Mouse (Mus musculus) hindbrain, embryonic 13.5 days (tissue): Measurements from ENCODE around the gene Hipk3. TPM values are rescaled to one million over a fixed set of nuclear protein-coding genes. Genes with fewer than 3 reads are reported as not detected.

ENCODE experiments used
- ATAC-seq: fragments of 200-750 bp; cut with Nextera tagmentation; 2 replicates; pipeline ENCODE4 v1.8.0; 2017; ENCODE audit warnings: moderate TSS enrichment; ENCODE audit not compliant: low FRiP score
- H3K27ac ChIP-seq: fragments of 300-500 bp; sonication (generic); 2 replicates; pipeline ENCODE4 v1.5.1; 2015; ENCODE audit warnings: inconsistent platforms, mild to moderate bottlenecking, moderate library complexity
- H3K27me3 ChIP-seq: fragments of 300-500 bp; sonication (generic); 2 replicates; pipeline ENCODE4 v1.6.1; 2015; ENCODE audit warnings: mild to moderate bottlenecking, inconsistent platforms
- H3K36me3 ChIP-seq: fragments of 300-500 bp; sonication (generic); 2 replicates; pipeline ENCODE4 v1.6.1; 2015; ENCODE audit warnings: mild to moderate bottlenecking, inconsistent platforms
- H3K4me1 ChIP-seq: fragments of 300-500 bp; sonication (generic); replicated peaks from 2 replicates; pipeline ENCODE4 v1.6.1; 2015; ENCODE audit warnings: inconsistent platforms
- H3K4me2 ChIP-seq: fragments of 300-500 bp; sonication (generic); 2 replicates; pipeline ENCODE4 v1.6.1; 2015; ENCODE audit warnings: inconsistent platforms, mild to moderate bottlenecking, moderate library complexity
- H3K4me3 ChIP-seq: fragments of 300-500 bp; sonication (generic); 2 replicates; pipeline ENCODE4 v1.5.1; 2015; ENCODE audit warnings: mild to moderate bottlenecking, inconsistent platforms
- H3K9ac ChIP-seq: fragments of 300-500 bp; sonication (generic); 2 replicates; pipeline ENCODE4 v1.6.1; 2015; ENCODE audit warnings: mild to moderate bottlenecking, inconsistent platforms
- H3K9me3 ChIP-seq: fragments of 300-500 bp; sonication (generic); 2 replicates; pipeline ENCODE4 v1.6.1; 2016; ENCODE audit warnings: inconsistent platforms
- WGBS: fragments of 180-500 bp; shearing (Covaris S2); methylation state at CpG from one replicate; pipeline ENCODE4 v1.1.7; 2015; 5-methylcytosine and 5-hydroxymethylcytosine counted together
- polyA plus RNA-seq: library from polyadenylated mRNA; unstranded; fragments of >200 nt; fragmentation: Nextera tagmentation; extraction: Ambion mirVana; gene quantifications from 2 replicates; pipeline ENCODE4 v1.2.1, GENCODE M21; 2015

The Hipk3 gene
- polyA plus RNA-seq, 1 experiment from 2014 or later = 6.6 TPM

DNA sequence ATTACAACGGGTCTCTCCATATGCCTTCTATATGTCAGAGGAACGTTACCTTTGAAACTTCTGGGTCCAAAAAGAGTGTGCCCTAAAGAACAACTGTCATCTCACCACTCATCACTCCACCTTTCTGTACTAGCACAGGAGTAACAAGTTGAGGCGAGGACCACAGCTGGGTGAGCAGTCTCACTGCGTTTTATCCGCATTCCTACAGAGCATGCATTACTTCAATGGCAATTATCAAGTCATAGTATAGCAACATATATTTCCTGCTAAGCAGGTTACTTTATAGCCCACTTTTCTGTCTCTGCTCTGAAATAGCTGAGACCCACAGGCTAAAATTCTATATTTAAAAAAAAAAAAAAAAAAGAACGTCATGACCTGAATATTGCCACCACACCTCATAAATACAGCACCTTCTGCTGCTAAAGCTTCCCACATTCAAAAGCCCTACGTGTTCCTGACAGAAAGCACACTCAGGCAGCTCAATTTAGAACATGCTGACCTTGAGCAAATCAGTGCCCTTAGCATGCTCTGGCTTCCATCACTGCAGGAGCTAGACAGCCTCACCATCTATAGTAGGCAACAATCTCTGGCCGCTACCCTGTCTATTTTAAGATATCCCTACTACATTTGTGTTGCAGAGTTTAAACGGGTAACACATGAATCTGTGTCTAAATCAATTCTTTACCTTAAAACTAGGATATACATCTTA lies 27.2 kb downstream of the Hipk3 start:
- Histone ChIP-seq H3K4me2 (no peak overlapping the region), H3K27ac (no peak overlapping the region), H3K9me3 (no peaks in the 10 kb centered on the region), H3K36me3 (peaks cover 9% of the 10 kb centered on the region), H3K4me3 (no peak overlapping the region), H3K4me1 (0 out of 2 replicates have a peak, but pooled peaks cover 9% of the 10 kb centered on the region), H3K9ac (no peak overlapping the region), H3K27me3 (no peaks in the 10 kb centered on the region)
- WGBS = 85% methylated on average over 9 of the region's 9 CpGs
- ATAC-seq = no peak

DNA sequence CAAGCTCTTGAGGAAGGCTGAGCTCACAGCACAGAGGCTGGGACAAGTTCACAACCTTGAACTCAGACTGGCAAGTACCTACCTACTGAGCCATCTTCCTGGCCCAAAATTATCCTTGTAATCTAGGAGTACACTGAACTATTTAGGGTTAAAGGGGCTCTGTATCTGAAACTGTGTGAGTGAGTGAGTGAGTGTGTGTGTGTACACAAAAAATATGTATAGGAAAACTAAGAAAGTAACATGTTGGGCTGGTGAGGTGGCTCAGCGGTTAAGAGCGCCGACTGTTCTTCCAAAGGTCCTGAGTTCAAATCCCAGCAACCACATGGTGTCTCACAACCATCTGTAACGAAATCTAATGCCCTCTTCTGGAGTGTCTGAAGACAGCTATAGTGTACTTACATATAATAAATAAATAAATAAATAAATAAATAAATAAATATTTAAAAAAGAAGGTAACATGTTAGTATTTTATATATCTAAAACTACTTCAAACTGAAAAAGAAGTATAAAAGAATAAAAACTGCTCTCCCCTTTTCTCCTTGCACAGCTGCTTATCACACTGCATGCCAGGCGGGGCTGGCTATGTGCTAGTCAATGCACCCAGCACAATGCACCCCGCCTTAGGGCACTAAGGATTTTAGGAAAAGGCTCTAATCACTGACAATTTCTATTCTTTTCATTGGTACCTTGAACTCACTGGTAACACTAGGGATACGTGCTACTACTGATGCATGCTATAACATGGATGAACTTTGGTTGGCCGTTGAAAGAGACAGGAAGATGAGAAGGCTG lies 28.4 kb downstream of the Hipk3 start:
- no peaks in the 10 kb centered on the region for H3K27me3 ChIP-seq
- 0 out of 2 replicates have a peak, but pooled peaks cover 7% of the 10 kb centered on the region for H3K4me1 ChIP-seq
- H3K36me3 ChIP-seq = peaks cover 3% of the 10 kb centered on the region
- no peak for ATAC-seq
- no peak overlapping the region for H3K9ac ChIP-seq
- H3K4me2 ChIP-seq = no peak overlapping the region
- H3K27ac ChIP-seq = no peak overlapping the region
- no peaks in the 10 kb centered on the region for H3K9me3 ChIP-seq
- 95% methylated on average over 8 of the region's 8 CpGs for WGBS
- no peak overlapping the region for H3K4me3 ChIP-seq

DNA sequence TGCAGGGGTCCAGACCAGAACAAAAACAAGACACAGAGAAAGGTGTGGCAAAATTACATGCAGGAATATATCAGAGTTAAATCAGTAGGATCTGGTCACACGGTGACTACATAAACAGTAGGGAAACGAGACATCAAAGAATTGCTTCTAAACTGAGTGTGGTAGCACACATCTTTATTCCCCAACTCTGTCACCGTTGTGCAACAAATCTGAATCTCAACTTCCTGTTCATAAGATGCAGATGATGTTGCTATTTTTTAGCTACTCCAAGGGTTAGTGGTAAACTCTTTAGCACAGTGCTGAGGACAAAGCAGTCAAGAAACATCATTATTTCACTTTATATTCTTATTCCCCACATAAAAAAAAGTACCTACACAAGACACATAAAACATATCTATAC lies 34.2 kb downstream of the Hipk3 start:
- H3K4me2 ChIP-seq = no peak overlapping the region
- H3K4me3 ChIP-seq = no peak overlapping the region
- H3K9ac ChIP-seq = no peak overlapping the region
- no peaks in the 10 kb centered on the region for H3K27me3 ChIP-seq
- H3K4me1 ChIP-seq = 0 out of 2 replicates have a peak, but pooled peaks cover 13% of the 10 kb centered on the region
- H3K36me3 ChIP-seq = no peaks in the 10 kb centered on the region
- no peaks in the 10 kb centered on the region for H3K9me3 ChIP-seq
- WGBS = 77% methylated on average over 3 of the region's 3 CpGs
- ATAC-seq = no peak
- no peak overlapping the region for H3K27ac ChIP-seq

DNA sequence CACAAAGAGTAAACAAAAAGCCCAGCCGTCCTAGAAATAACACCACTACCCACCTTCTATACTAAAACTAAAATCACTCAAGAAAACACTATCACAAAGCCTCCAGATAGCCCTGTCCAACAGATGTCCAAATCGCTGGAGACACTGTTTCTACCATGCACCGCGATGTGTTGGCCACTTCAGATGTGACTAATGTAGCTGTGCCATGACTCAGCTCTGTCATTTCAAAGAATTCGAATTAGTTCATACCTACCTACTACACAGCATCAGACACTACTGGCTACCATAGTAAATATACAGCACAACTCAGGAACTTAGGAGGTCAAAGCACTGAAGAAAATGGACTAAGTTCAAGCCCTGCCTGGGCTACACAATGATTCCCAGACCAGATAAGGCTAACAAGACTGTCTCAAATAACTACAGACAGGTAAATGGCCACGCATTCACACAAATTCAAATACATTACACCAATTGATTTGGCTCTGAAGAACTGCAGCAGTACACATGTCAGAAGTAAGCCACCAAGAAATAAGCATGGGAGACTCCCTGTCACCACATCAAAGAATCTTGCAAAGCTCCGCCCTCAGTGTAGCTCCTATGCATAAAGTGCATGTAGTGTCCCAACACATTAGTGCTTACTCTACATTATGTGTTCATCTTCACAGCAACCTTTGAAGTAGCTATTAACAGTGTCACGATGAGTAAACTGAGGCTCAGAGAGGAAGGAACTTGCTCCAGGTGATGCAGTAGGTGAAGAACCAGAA lies 35.5 kb downstream of the Hipk3 start:
- Histone ChIP-seq H3K27ac (no peak overlapping the region), H3K4me3 (no peak overlapping the region), H3K4me2 (no peak overlapping the region), H3K27me3 (no peaks in the 10 kb centered on the region), H3K9ac (no peak overlapping the region), H3K36me3 (no peaks in the 10 kb centered on the region), H3K9me3 (no peaks in the 10 kb centered on the region), H3K4me1 (0 out of 2 replicates have a peak, but pooled peaks cover 13% of the 10 kb centered on the region)
- WGBS = 92% methylated on average over 8 of the region's 8 CpGs
- no peak for ATAC-seq

DNA sequence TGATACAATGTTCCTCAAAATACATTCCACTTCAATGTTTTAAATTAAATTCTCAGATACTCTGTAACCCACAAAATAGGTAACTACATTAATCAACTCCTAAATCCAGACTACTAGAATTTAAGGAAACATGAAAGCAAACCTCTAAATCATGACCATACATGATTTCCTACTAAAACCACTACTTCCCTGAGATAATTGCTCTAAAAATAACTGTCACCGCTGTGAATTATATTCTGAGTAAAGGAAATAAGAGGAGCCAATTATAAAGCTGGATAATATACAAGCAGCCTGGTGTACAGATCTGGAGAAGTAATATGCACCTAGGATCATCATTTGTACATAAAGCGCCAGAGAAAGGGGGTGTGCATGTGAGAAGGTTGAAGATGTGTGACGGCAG lies 37.1 kb downstream of the Hipk3 start:
- WGBS = 91% methylated on average over 3 of the region's 3 CpGs
- 0 out of 2 replicates have a peak, but pooled peaks cover 13% of the 10 kb centered on the region for H3K4me1 ChIP-seq

DNA sequence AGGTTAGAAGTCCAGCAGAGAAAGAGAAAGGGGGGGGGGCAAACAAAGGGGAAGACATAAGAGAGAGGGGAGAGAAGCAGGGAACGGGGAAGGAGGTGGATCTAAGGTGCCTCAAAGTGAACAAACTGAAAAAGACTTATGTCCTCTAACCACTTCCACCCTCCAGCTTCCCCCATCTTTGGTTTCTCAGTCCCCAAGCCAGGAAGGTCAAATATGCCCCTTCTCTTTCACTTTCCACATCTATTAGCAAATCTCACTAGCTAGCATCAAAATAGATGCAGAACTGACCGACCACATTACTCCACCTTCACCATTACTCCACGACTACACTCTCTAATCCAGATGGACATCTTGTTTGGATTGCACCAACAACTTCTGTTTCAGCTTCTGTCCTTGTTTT lies 43.6 kb downstream of the Hipk3 start:
- H3K36me3 ChIP-seq = no peaks in the 10 kb centered on the region
- no peaks in the 10 kb centered on the region for H3K9me3 ChIP-seq
- no peak for ATAC-seq
- no peak overlapping the region for H3K4me2 ChIP-seq
- no peak overlapping the region for H3K4me3 ChIP-seq
- H3K9ac ChIP-seq = no peak overlapping the region
- H3K27me3 ChIP-seq = no peaks in the 10 kb centered on the region
- 0 out of 2 replicates have a peak, but pooled peaks cover 3% of the 10 kb centered on the region for H3K4me1 ChIP-seq
- H3K27ac ChIP-seq = no peak overlapping the region
- 79% methylated on average over 3 of the region's 3 CpGs for WGBS

More for the DNA sequence above, 37.1 kb downstream of the Hipk3 start:
- Histone ChIP-seq H3K4me3 (no peak overlapping the region), H3K9me3 (no peaks in the 10 kb centered on the region), H3K27me3 (no peaks in the 10 kb centered on the region), H3K4me2 (no peak overlapping the region), H3K9ac (no peak overlapping the region), H3K27ac (no peak overlapping the region), H3K36me3 (no peaks in the 10 kb centered on the region)
- no peak for ATAC-seq

DNA sequence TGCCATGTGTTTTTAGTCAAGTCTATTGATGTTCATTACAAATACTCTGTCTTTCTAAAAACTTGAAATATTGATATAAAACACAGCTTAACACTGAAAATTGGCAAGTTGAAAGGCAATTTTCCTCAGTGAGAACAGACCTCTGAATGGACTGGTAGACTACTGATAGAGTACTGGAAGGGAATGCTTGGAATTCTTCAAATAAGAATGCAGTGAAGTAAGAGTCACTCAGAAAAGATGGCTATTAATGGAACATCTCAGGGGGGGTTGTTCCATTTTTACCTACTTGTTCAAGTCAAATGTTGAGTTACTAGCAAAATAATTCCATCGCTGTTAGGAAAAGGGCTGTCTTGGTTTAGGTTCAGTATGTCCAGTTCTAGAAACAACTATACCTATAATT lies 45.1 kb downstream of the Hipk3 start:
- Histone ChIP-seq H3K4me2 (no peak overlapping the region), H3K36me3 (no peaks in the 10 kb centered on the region), H3K4me3 (no peak overlapping the region), H3K9me3 (no peaks in the 10 kb centered on the region), H3K27me3 (no peaks in the 10 kb centered on the region), H3K27ac (no peak overlapping the region), H3K4me1 (0 out of 2 replicates have a peak, but pooled peaks cover 3% of the 10 kb centered on the region), H3K9ac (no peak overlapping the region)
- no peak for ATAC-seq
- WGBS = 98% methylated on average over 1 of the region's 1 CpGs

DNA sequence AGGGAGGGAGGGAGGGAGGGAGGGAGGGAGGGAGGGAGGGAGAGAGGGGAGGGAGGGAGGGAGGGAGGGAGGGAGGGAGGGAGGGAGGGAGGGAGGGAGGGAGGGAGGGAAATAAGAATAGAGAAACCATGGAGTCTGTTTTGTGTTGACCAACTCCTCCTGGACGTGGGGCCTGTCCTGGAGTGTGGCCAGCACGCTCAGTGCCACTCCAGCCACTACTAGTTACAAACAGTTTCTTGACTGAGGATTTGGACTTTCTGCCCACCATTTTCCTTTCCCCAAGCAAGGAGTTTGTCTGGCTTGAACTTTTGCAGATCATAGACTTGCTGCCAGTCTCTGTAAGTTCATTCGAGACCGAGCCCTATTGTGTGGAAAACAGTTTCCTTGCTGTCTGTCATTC lies 46.0 kb downstream of the Hipk3 start:
- H3K36me3 ChIP-seq = no peaks in the 10 kb centered on the region
- no peak overlapping the region for H3K4me3 ChIP-seq
- H3K4me2 ChIP-seq = no peak overlapping the region
- no peaks in the 10 kb centered on the region for H3K9me3 ChIP-seq
- H3K27me3 ChIP-seq = no peaks in the 10 kb centered on the region
- H3K9ac ChIP-seq = no peak overlapping the region
- no peak overlapping the region for H3K27ac ChIP-seq
- no peak for ATAC-seq
- WGBS = 83% methylated on average over 4 of the region's 4 CpGs
- 0 out of 2 replicates have a peak, but pooled peaks cover 3% of the 10 kb centered on the region for H3K4me1 ChIP-seq

DNA sequence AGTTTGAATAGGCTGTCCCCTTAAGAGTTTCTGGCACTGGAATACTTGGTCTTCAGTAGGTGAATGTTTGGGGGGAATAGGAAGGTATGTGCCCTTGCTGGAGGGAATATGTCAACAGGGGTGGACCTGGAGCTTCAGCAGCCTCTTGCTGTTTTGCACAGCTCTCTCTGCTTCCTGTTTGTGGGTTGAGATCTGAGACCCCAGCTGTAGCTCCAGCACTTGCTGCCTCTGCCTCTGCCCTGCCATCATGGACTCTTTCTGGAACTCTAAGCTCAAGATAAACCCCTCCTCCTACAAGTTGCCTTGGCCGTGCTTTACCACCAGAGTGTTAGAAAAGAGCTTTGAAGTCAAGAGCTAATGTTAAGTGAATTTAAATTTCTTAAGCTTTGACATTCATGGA lies 48.2 kb downstream of the Hipk3 start:
- Histone ChIP-seq H3K4me1 (no peaks in the 10 kb centered on the region), H3K27ac (no peak overlapping the region), H3K4me2 (no peak overlapping the region), H3K4me3 (no peak overlapping the region), H3K9me3 (no peaks in the 10 kb centered on the region), H3K36me3 (no peaks in the 10 kb centered on the region), H3K27me3 (no peaks in the 10 kb centered on the region), H3K9ac (no peak overlapping the region)
- WGBS = 76% methylated on average over 1 of the region's 1 CpGs
- no peak for ATAC-seq

DNA sequence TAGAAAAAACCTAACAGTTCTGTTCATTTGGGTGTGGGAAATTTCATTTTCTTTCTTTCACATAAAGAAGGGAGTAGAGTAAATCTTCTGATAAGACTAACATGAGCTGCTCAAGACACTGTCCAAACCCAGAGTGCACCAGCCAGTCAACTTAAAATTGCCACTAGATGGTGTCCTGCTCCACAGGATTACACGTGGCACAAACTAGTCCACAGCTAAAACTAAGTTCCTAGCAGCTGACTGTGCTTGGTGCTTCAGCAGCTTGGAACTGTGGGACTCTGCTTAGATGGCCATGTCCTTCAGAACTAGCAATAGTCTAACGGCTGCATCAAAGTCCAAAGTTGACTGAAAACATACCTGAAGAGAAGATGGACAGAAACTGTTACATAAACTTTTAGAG lies 49.5 kb downstream of the Hipk3 start:
- WGBS = 42% methylated on average over 2 of the region's 2 CpGs
- Histone ChIP-seq H3K9me3 (no peaks in the 10 kb centered on the region), H3K27ac (no peak overlapping the region)

DNA sequence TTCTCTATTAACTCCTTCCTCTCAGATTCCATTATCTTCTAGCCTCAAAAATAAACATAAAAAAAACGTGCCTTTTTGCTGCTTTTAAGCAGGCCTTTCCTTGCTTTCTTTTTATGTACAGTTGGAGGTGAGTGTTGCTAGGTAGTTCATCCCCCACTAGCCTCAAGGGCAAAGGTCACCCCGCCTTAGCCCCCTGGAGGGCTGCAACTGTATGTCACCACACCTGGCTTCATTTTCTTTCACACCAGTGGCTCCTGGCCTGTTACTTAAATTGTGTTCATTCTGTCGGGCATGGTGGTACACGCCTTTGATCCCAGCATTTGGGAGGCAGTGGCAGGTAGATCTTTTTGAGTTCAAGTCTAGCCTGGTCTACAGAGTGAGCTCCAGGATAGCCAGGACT lies 51.9 kb downstream of the Hipk3 start:
- Histone ChIP-seq H3K4me2 (no peak overlapping the region), H3K36me3 (peaks cover 22% of the 10 kb centered on the region), H3K27ac (no peak overlapping the region), H3K27me3 (no peaks in the 10 kb centered on the region), H3K9ac (no peak overlapping the region), H3K9me3 (no peaks in the 10 kb centered on the region), H3K4me3 (no peak overlapping the region), H3K4me1 (no peaks in the 10 kb centered on the region)
- WGBS = 77% methylated on average over 4 of the region's 4 CpGs
- ATAC-seq = no peak

More for the DNA sequence above, 49.5 kb downstream of the Hipk3 start:
- H3K4me1 ChIP-seq = no peaks in the 10 kb centered on the region
- no peak overlapping the region for H3K4me2 ChIP-seq
- H3K4me3 ChIP-seq = no peak overlapping the region
- no peak overlapping the region for H3K9ac ChIP-seq
- H3K27me3 ChIP-seq = no peaks in the 10 kb centered on the region
- ATAC-seq = no peak
- peaks cover 8% of the 10 kb centered on the region; the same call in 1 of the 2 replicates for H3K36me3 ChIP-seq

DNA sequence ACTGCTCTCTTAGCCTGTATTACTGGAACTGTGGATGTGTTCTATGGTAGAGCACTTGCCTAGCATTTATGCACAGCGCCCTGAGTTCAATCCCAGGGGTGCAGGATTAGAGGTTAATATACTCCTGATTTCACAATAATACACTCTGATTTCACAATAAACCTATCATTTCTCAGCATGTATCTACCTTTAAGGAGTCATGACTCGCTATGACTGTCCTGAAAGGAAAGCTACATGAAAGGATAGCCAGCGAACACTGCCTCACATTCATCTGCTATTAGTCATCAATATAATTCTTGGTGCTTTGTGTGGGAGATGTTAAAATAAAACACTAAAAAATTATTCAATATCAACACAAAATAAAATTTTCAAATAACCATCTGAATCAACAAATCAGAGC lies 58.0 kb downstream of the Hipk3 start:
- Histone ChIP-seq H3K27me3 (no peaks in the 10 kb centered on the region), H3K4me3 (no peak overlapping the region), H3K9ac (no peak overlapping the region), H3K4me1 (no peaks in the 10 kb centered on the region), H3K9me3 (no peaks in the 10 kb centered on the region), H3K36me3 (peaks cover 65% of the 10 kb centered on the region), H3K4me2 (no peak overlapping the region), H3K27ac (no peak overlapping the region)
- 94% methylated on average over 3 of the region's 3 CpGs for WGBS
- no peak for ATAC-seq
